Mouse (Mus musculus): ENCODE measurements around the gene Olfr876. TPM values are rescaled to one million over a fixed set of nuclear protein-coding genes. Genes with fewer than 3 reads are reported as not detected.
"Not testable (repeated sequence)": the region's sequence is repeated elsewhere in the genome, so short reads cannot be mapped to it uniquely, and the experiment has no call there.

The Olfr876 gene
- not detected in 2 replicates for polyA plus RNA-seq (2015; fragmentation: Nextera tagmentation; extraction: Ambion mirVana)

GRCm38 (mm10) chr9:37802731-37803130, at the start of gene Olfr876:
TSS of gene Olfr876 (plus strand) at chr9:37803031.
- ATAC-seq (ENCODE audit: insufficient read depth, low FRiP score, low read depth): no peak

GRCm38 (mm10) chr9:37761728-37762127, 41.1 kb upstream of the Olfr876 start:
- Histone ChIP-seq H3K4me3 (replicated peaks) (no peak overlapping the region), H3K27me3 (replicated peaks) (no peaks in the 10 kb centered on the region), H3K4me1 (no peaks in the 10 kb centered on the region), H3K27ac (no peak overlapping the region), H3K9ac (no peak overlapping the region), H3K4me2 (no peak overlapping the region), H3K9me3 (no peaks in the 10 kb centered on the region), H3K36me3 (no peaks in the 10 kb centered on the region)
- ATAC-seq (ENCODE audit: insufficient read depth, low FRiP score, low read depth): no peak
- WGBS: 75% methylated on average over 2 of the region's 2 CpGs

More at GRCm38 (mm10) chr9:37802731-37803130, at the start of gene Olfr876:
- H3K4me3 ChIP-seq (replicated peaks): no peak within 1 kb of the TSS
- H3K4me1 ChIP-seq: no peaks in the 10 kb centered on the region
- no peaks in the 10 kb centered on the region for H3K36me3 ChIP-seq
- H3K9me3 ChIP-seq: no peaks in the 10 kb centered on the region
- no peak within 1 kb of the TSS for H3K27ac ChIP-seq
- H3K9ac ChIP-seq: no peak within 1 kb of the TSS
- H3K27me3 ChIP-seq (replicated peaks): no peaks in the 10 kb centered on the region
- H3K4me2 ChIP-seq: no peak within 1 kb of the TSS

DNA sequence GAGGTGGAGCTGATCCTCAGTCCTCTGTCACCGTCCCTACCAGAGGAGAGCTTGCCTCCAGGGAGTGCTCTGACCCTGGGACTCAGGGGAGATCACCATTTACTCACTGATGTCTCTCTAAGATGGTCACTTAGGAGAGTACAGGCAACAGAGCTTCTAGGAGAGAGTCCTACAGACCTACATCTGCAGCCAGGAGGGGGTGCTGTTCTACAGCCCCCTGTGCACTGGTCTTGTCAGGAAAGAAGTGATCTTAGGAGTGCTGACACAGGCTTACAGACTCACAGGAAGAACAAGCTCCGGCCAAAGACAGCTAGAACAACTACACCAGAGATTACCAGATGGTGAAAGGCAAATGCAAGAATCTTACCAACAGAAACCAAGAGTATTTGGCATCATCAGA, 40.3 kb upstream of the Olfr876 start:
- no peaks in the 10 kb centered on the region for H3K4me1 ChIP-seq
- H3K27ac ChIP-seq: no peak overlapping the region
- H3K27me3 ChIP-seq (replicated peaks): no peaks in the 10 kb centered on the region
- no peak overlapping the region for H3K9ac ChIP-seq
- no peak overlapping the region for H3K4me2 ChIP-seq
- 44% methylated on average over 2 of the region's 2 CpGs for WGBS
- no peak overlapping the region for H3K4me3 ChIP-seq (replicated peaks)
- H3K9me3 ChIP-seq: no peaks in the 10 kb centered on the region
- H3K36me3 ChIP-seq: no peaks in the 10 kb centered on the region
- no peak for ATAC-seq (ENCODE audit: insufficient read depth, low FRiP score, low read depth)

GRCm38 (mm10) chr9:37770661-37771060, 32.2 kb upstream of the Olfr876 start:
- Histone ChIP-seq H3K4me1 (no peaks in the 10 kb centered on the region), H3K36me3 (no peaks in the 10 kb centered on the region), H3K4me2 (no peak overlapping the region), H3K9me3 (no peaks in the 10 kb centered on the region), H3K27me3 (replicated peaks) (no peaks in the 10 kb centered on the region), H3K9ac (no peak overlapping the region), H3K27ac (no peak overlapping the region), H3K4me3 (replicated peaks) (no peak overlapping the region)
- WGBS: 59% methylated on average over 2 of the region's 2 CpGs
- no peak for ATAC-seq (ENCODE audit: insufficient read depth, low FRiP score, low read depth)

DNA sequence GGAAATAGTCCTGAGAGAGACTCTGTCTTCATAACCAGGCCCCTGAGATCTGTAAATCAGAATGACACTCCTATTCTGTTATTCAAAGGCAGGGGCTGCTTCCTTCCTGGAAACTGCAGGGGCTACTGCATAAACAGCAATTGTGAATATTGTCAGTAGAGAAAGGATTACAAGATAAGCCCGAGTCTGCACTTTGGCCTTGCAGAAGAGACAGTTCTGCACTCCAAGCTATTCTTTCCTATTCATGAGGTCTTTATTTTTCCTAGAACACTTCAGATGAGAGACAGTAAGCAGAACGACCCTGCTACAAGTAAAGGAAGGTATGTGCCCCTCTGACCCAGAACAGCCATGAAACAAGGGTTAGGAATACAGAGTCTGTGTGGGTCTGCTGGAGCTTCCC, 31.1 kb upstream of the Olfr876 start, which contains the start of gene Olfr875:
Gene Olfr875 (plus strand): TSS at position 99 of the 400 bp plus-strand sequence.
- no peak within 1 kb of the TSS for H3K4me2 ChIP-seq
- no peaks in the 10 kb centered on the region for H3K9me3 ChIP-seq
- no peak for ATAC-seq (ENCODE audit: insufficient read depth, low FRiP score, low read depth)
- no peak within 1 kb of the TSS for H3K27ac ChIP-seq
- WGBS: 33% methylated on average over 2 of the region's 2 CpGs
- H3K27me3 ChIP-seq (replicated peaks): no peaks in the 10 kb centered on the region
- H3K36me3 ChIP-seq: no peaks in the 10 kb centered on the region
- H3K4me1 ChIP-seq: no peaks in the 10 kb centered on the region
- no peak within 1 kb of the TSS for H3K9ac ChIP-seq
- H3K4me3 ChIP-seq (replicated peaks): no peak within 1 kb of the TSS

- Histone ChIP-seq H3K27ac (no peak overlapping the region), H3K9ac (no peak overlapping the region), H3K4me1 (peaks cover 5% of the 10 kb centered on the region), H3K9me3 (no peaks in the 10 kb centered on the region), H3K4me2 (peak overlapping the region; percentile 40), H3K36me3 (no peaks in the 10 kb centered on the region), H3K4me3 (replicated peaks) (peak overlapping the region; percentile 14), H3K27me3 (replicated peaks) (no peaks in the 10 kb centered on the region)
- WGBS: 5% methylated on average over 7 of the region's 7 CpGs
- ATAC-seq (ENCODE audit: insufficient read depth, low FRiP score, low read depth): peak; percentile 70; the same call in 1 of the 2 replicates
Observed at GRCm38 (mm10) chr9:37782766-37783260, 20.0 kb upstream of the Olfr876 start.

- not testable (repeated sequence) for H3K4me2 ChIP-seq; ATAC-seq (ENCODE audit: insufficient read depth, low FRiP score, low read depth)
- WGBS: 62% methylated on average over 11 of the region's 15 CpGs
Observed at GRCm38 (mm10) chr9:37783394-37784387, 19.1 kb upstream of the Olfr876 start.

GRCm38 (mm10) chr9:37786411-37786810, 16.4 kb upstream of the Olfr876 start:
- H3K27ac ChIP-seq: no peak overlapping the region
- 68% methylated on average over 2 of the region's 2 CpGs for WGBS
- no peak overlapping the region for H3K4me2 ChIP-seq
- no peaks in the 10 kb centered on the region for H3K9me3 ChIP-seq
- H3K9ac ChIP-seq: no peak overlapping the region
- H3K4me1 ChIP-seq: peaks cover 5% of the 10 kb centered on the region
- no peak overlapping the region for H3K4me3 ChIP-seq (replicated peaks)
- ATAC-seq (ENCODE audit: insufficient read depth, low FRiP score, low read depth): no peak
- no peaks in the 10 kb centered on the region for H3K27me3 ChIP-seq (replicated peaks)
- no peaks in the 10 kb centered on the region for H3K36me3 ChIP-seq

More at GRCm38 (mm10) chr9:37783394-37784387, 19.1 kb upstream of the Olfr876 start:
- not testable (repeated sequence) for H3K36me3 ChIP-seq; H3K4me3 ChIP-seq (replicated peaks); H3K4me1 ChIP-seq; H3K27me3 ChIP-seq (replicated peaks); H3K27ac ChIP-seq; H3K9me3 ChIP-seq; H3K9ac ChIP-seq

GRCm38 (mm10) chr9:37802055-37802454, 776 bp upstream of the Olfr876 start:
- H3K4me3 ChIP-seq (replicated peaks): no peak overlapping the region
- no peak overlapping the region for H3K9ac ChIP-seq
- 66% methylated on average over 4 of the region's 4 CpGs for WGBS
- H3K4me1 ChIP-seq: no peaks in the 10 kb centered on the region
- no peak overlapping the region for H3K27ac ChIP-seq
- no peaks in the 10 kb centered on the region for H3K27me3 ChIP-seq (replicated peaks)
- no peaks in the 10 kb centered on the region for H3K9me3 ChIP-seq
- H3K4me2 ChIP-seq: no peak overlapping the region
- H3K36me3 ChIP-seq: no peaks in the 10 kb centered on the region
- no peak for ATAC-seq (ENCODE audit: insufficient read depth, low FRiP score, low read depth)

DNA sequence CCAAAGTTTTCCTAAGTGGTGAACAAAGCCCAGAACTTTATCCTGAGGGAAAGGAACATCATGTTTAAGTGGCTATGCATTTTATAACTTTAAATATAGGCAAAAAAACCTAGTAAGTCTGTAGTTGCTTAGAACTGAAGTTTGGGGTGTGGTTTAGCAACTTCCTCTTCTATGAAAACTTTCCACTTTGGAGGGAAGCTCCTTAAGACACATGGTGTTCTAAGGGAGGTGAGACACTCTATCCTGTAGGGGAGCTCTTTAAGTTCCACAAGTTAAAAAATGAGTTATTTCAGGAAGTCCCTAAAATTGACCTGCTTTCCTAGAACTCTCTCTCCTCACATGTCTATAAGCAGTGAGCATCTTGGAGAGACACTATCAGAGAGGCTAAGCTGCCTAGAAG, 4.4 kb downstream of the Olfr876 start:
- H3K4me2 ChIP-seq: no peak overlapping the region
- no peak overlapping the region for H3K9ac ChIP-seq
- no peaks in the 10 kb centered on the region for H3K4me1 ChIP-seq
- no peak overlapping the region for H3K4me3 ChIP-seq (replicated peaks)
- H3K36me3 ChIP-seq: no peaks in the 10 kb centered on the region
- H3K27ac ChIP-seq: no peak overlapping the region
- no peak for ATAC-seq (ENCODE audit: insufficient read depth, low FRiP score, low read depth)
- H3K9me3 ChIP-seq: no peaks in the 10 kb centered on the region
- H3K27me3 ChIP-seq (replicated peaks): no peaks in the 10 kb centered on the region

DNA sequence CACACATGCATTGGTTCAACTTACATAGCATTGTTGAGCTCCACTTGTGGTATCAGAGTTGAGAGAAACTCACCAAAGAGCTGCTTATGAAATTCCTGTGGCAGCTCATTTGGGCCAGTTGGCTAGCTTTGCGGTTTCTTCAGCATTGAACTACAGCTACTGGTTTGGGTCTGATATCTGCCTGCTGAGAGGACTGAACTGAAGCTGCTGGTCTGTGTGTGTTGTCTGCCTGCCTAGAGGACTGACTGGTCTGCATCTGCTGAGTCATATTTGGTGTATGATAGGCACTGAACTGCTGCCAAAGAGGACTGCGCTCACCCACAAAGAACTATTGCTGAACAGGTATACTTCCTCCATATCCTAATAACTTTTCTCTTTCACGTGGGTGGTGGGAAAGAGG, 5.6 kb downstream of the Olfr876 start:
- 86% methylated on average over 3 of the region's 3 CpGs for WGBS
- ATAC-seq (ENCODE audit: insufficient read depth, low FRiP score, low read depth): no peak
- H3K9ac ChIP-seq: no peak overlapping the region
- H3K36me3 ChIP-seq: no peaks in the 10 kb centered on the region
- no peak overlapping the region for H3K4me2 ChIP-seq
- H3K27me3 ChIP-seq (replicated peaks): no peaks in the 10 kb centered on the region
- H3K4me1 ChIP-seq: no peaks in the 10 kb centered on the region
- H3K27ac ChIP-seq: no peak overlapping the region
- H3K9me3 ChIP-seq: no peaks in the 10 kb centered on the region
- H3K4me3 ChIP-seq (replicated peaks): no peak overlapping the region

DNA sequence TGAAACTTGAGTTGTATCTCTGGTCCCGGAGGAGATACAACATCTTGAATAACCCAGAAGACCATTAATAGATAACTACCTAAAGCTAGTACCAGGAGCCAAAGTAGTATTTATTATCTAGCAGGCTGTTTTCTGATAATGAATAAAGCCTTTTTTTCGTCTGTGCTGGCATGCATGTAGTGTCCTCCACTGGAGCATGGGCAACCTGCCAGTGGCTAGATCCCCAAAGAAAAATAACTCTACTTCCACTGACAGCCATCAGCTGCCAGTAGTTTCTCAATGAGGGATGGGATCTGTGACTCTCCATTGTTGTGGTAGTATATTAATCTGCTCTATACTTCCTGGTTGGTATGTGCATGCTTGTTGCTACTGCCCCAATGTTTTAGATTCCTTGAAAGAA, 6.1 kb downstream of the Olfr876 start:
- H3K27me3 ChIP-seq (replicated peaks): no peaks in the 10 kb centered on the region
- no peak overlapping the region for H3K4me2 ChIP-seq
- H3K9me3 ChIP-seq: no peaks in the 10 kb centered on the region
- 72% methylated on average over 2 of the region's 2 CpGs for WGBS
- H3K4me1 ChIP-seq: no peaks in the 10 kb centered on the region
- ATAC-seq (ENCODE audit: insufficient read depth, low FRiP score, low read depth): no peak
- no peak overlapping the region for H3K4me3 ChIP-seq (replicated peaks)
- no peaks in the 10 kb centered on the region for H3K36me3 ChIP-seq
- no peak overlapping the region for H3K9ac ChIP-seq
- H3K27ac ChIP-seq: no peak overlapping the region

Data from stomach, embryonic 15.5 days (tissue).